Mouse (Mus musculus) myocyte (in vitro differentiated cells): ENCODE data around the gene Stac3. TPM values are rescaled to one million over a fixed set of nuclear protein-coding genes. Genes with fewer than 3 reads are reported as not detected.

Experiments used
- H3K27me3 ChIP-seq: one replicate; pipeline ENCODE4 v1.6.1; 2011; ENCODE audit not compliant: control insufficient read depth, insufficient read depth, insufficient read length
- H3K36me3 ChIP-seq: one replicate; pipeline ENCODE4 v1.6.1; 2011; ENCODE audit not compliant: control insufficient read depth, insufficient read depth
- H3K4me2 ChIP-seq: one replicate; pipeline ENCODE4 v1.6.1; 2011; ENCODE audit warnings: low read depth, control low read depth
- H3K4me3 ChIP-seq: one replicate; pipeline ENCODE4 v1.5.1; 2011; ENCODE audit warnings: mild to moderate bottlenecking, control low read depth, moderate library complexity
- H3K79me2 ChIP-seq: one replicate; pipeline ENCODE4 v1.6.1; 2011; ENCODE audit not compliant: control insufficient read depth, insufficient read depth
- H3ac ChIP-seq: one replicate; pipeline ENCODE4 v1.6.1; 2011; ENCODE audit not compliant: control insufficient read depth, insufficient read length
- CEBPB ChIP-seq: IDR thresholded peaks from 2 replicates; pipeline ENCODE4 v1.6.1; 2011; ENCODE audit warnings: mild to moderate bottlenecking, moderate library complexity; ENCODE audit not compliant: poor library complexity, insufficient read depth, severe bottlenecking
- E2F4 ChIP-seq: IDR thresholded peaks from one replicate; pipeline ENCODE4 v1.6.1; 2011; ENCODE audit warnings: mild to moderate bottlenecking, control low read depth, moderate library complexity; ENCODE audit not compliant: insufficient read depth
- MAX ChIP-seq: IDR thresholded peaks from one replicate; pipeline ENCODE4 v1.6.1; 2011; ENCODE audit warnings: low read depth, mild to moderate bottlenecking, control low read depth
- MYOD1 ChIP-seq, 3 experiments: IDR thresholded peaks; one replicate each; pipeline ENCODE4 v1.6.1; 2011; ENCODE audit warnings: control low read depth in 2 of 3, low read depth in 2 of 3, mild to moderate bottlenecking in 2 of 3, moderate library complexity in 1 of 3; ENCODE audit not compliant: insufficient read length in 2 of 3, control insufficient read depth in 1 of 3
- MYOG ChIP-seq, 3 experiments: IDR thresholded peaks; one replicate each; pipeline ENCODE4 v1.6.1; 2011; ENCODE audit warnings: control low read depth in 2 of 3, low read depth in 2 of 3, mild to moderate bottlenecking in 2 of 3; ENCODE audit not compliant: insufficient read length in 2 of 3, control insufficient read depth in 1 of 3, insufficient read depth in 1 of 3
- POLR2A ChIP-seq: IDR thresholded peaks from one replicate; pipeline ENCODE4 v1.6.1; 2011; ENCODE audit warnings: low read depth, mild to moderate bottlenecking, control low read depth, moderate library complexity; ENCODE audit not compliant: insufficient read length
- POLR2AphosphoS2 ChIP-seq: IDR thresholded peaks from one replicate; pipeline ENCODE4 v1.6.1; 2011; ENCODE audit warnings: low read depth, control low read depth; ENCODE audit not compliant: insufficient read length
- REST ChIP-seq: IDR thresholded peaks from one replicate; pipeline ENCODE4 v1.6.1; 2011; ENCODE audit warnings: mild to moderate bottlenecking, control low read depth, moderate library complexity; ENCODE audit not compliant: insufficient read depth, insufficient read length
- SRF ChIP-seq: IDR thresholded peaks from one replicate; pipeline ENCODE4 v1.6.1; 2011; ENCODE audit warnings: low read depth; ENCODE audit not compliant: control insufficient read depth, insufficient read length
- TCF12 ChIP-seq: IDR thresholded peaks from one replicate; pipeline ENCODE4 v1.6.1; 2011; ENCODE audit warnings: mild to moderate bottlenecking, control low read depth; ENCODE audit not compliant: poor library complexity, insufficient read depth, severe bottlenecking
- TCF3 ChIP-seq: IDR thresholded peaks from one replicate; pipeline ENCODE4 v1.6.1; 2011; ENCODE audit warnings: low read depth, control low read depth; ENCODE audit not compliant: insufficient read length
- USF1 ChIP-seq: IDR thresholded peaks from one replicate; pipeline ENCODE4 v1.6.1; 2011; ENCODE audit warnings: low read depth, mild to moderate bottlenecking, control low read depth, moderate library complexity
- polyA plus RNA-seq: library from polyadenylated mRNA; unstranded; fragments of >200 nt; fragmentation: generic; extraction: Trizol; gene quantifications from one replicate; pipeline ENCODE4 v1.2.1, GENCODE M21; 2012; ENCODE audit warnings: missing spikeins

Stac3 gene
- polyA plus RNA-seq: 125 TPM

GRCm38 (mm10) chr10:127500894-127501893 is at the start of gene Stac3:
TSS of gene Stac3 (plus strand) at chr10:127501686.
- Histone ChIP-seq H3K36me3 (peaks cover 6% of the 10 kb centered on the region), H3K79me2 (no peaks in the 10 kb centered on the region), H3K27me3 (no peaks in the 10 kb centered on the region), H3ac (no peak within 1 kb of the TSS), H3K4me2 (peak within 1 kb of the TSS; percentile 70), H3K4me3 (peak within 1 kb of the TSS; percentile 23)
- peak; percentile 60 for TF ChIP-seq POLR2A
- TF ChIP-seq MYOG (IDR thresholded peaks at IDR 0.05; ENCODE audit: control insufficient read depth in 1 of 3, insufficient read depth in 1 of 3, insufficient read length in 2 of 3, low read depth in 2 of 3): peak; percentile 78 to 96 (median 81)
- TF ChIP-seq TCF3: peak; percentile 94
- no peak for TF ChIP-seq SRF
- no peak for TF ChIP-seq MAX
- peak; percentile 83 for TF ChIP-seq TCF12
- peak; percentile 60 for TF ChIP-seq POLR2AphosphoS2
- TF ChIP-seq USF1: peak; percentile 62
- TF ChIP-seq REST: no peak
- peak; percentile 98 to 99 (median 98) for TF ChIP-seq MYOD1 (IDR thresholded peaks at IDR 0.05; ENCODE audit: control insufficient read depth in 1 of 3, insufficient read length in 2 of 3, low read depth in 2 of 3)

GRCm38 (mm10) chr10:127453701-127454100 is 47.8 kb upstream of the Stac3 start:
- H3K36me3 ChIP-seq: peaks cover 39% of the 10 kb centered on the region
- H3K27me3 ChIP-seq: no peaks in the 10 kb centered on the region
- no peak overlapping the region for H3K4me2 ChIP-seq
- H3K79me2 ChIP-seq: no peaks in the 10 kb centered on the region
- TF ChIP-seq TCF3 (no peak), USF1 (no peak), POLR2A (no peak), E2F4 (no peak), POLR2AphosphoS2 (no peak), TCF12 (no peak), CEBPB (no peak), MYOD1 (IDR thresholded peaks at IDR 0.05; ENCODE audit: control insufficient read depth in 1 of 3, insufficient read length in 2 of 3, low read depth in 2 of 3) (no peak), REST (no peak), MAX (no peak), SRF (no peak), MYOG (IDR thresholded peaks at IDR 0.05; ENCODE audit: control insufficient read depth in 1 of 3, insufficient read depth in 1 of 3, insufficient read length in 2 of 3, low read depth in 2 of 3) (no peak)
- no peak overlapping the region for H3ac ChIP-seq
- no peak overlapping the region for H3K4me3 ChIP-seq

DNA sequence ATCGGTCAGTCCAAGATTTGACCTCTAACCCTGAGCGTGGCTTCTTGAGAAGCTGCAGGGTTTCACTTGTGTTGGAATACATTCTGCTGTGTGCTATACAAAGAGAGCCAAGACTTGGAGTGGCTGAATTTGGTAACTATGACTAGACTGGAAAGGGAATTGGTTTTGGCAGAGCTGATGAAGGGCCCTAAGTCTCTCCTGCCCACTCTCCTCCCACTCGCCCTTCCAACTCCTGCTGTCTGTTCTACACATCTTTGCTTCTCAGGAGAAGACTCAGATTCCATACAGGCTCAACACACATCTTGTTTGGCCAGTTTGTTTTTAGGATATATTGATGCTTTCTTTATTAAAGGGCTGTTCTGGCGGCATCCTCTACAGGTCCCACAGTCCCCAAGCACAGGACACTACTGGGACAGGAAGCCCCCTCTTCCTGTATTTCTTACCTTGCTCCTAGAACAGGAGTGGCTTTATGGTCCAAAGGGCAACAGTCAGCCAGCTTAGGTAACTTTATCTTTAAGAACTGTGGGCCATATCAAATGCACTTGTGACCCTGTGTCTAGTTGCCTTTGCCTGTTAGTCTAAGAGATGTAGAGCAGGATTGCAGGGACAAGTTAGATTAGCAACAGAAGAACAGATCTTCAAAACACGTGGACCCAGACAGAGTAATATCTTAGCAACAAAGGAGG is 38.9 kb upstream of the Stac3 start:
- H3ac ChIP-seq: no peak overlapping the region
- H3K4me3 ChIP-seq: no peak overlapping the region
- H3K4me2 ChIP-seq: no peak overlapping the region
- H3K27me3 ChIP-seq: no peaks in the 10 kb centered on the region
- no peaks in the 10 kb centered on the region for H3K79me2 ChIP-seq
- peaks cover 63% of the 10 kb centered on the region for H3K36me3 ChIP-seq
- no peak for TF ChIP-seq TCF3
- no peak for TF ChIP-seq USF1
- TF ChIP-seq POLR2A: no peak
- TF ChIP-seq CEBPB: no peak
- TF ChIP-seq MYOD1 (IDR thresholded peaks at IDR 0.05; ENCODE audit: control insufficient read depth in 1 of 3, insufficient read length in 2 of 3, low read depth in 2 of 3): no peak
- TF ChIP-seq E2F4: no peak
- no peak for TF ChIP-seq MYOG (IDR thresholded peaks at IDR 0.05; ENCODE audit: control insufficient read depth in 1 of 3, insufficient read depth in 1 of 3, insufficient read length in 2 of 3, low read depth in 2 of 3)
- no peak for TF ChIP-seq SRF
- no peak for TF ChIP-seq REST
- no peak for TF ChIP-seq MAX
- no peak for TF ChIP-seq TCF12
- TF ChIP-seq POLR2AphosphoS2: no peak

DNA sequence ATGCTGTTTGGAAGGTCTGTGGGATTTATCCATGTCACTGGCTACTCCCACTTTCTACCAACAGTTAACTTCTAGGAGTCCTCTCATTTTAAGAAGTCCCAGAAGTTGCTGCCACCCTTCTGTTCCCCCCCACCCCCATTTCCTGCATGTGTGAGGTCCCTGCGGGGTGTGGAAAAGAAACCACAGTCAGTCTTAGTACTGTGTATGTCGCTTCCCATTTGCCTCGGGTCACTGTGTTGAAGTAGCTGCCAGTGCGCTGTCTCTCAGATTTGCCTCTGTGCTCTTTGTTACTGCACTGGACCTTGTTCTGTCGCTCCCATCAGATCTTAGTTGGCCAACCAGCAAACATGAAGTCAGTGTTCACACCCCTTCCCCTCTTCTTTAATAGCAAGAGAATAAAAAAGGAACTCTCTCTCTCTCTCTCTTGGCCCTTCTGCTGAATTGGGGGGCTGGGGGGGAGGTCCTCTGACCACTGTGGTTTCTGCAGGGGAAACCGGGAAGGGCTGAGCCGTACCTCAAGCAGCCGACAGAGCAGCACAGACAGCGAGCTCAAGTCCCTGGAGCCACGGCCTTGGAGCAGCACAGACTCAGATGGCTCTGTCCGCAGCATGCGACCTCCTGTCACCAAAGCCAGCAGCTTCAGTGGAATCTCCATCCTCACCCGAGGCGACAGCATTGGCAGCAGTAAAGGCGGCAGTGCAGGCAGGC is 30.1 kb upstream of the Stac3 start:
- H3ac ChIP-seq: no peak overlapping the region
- no peak overlapping the region for H3K4me3 ChIP-seq
- no peaks in the 10 kb centered on the region for H3K79me2 ChIP-seq
- no peaks in the 10 kb centered on the region for H3K27me3 ChIP-seq
- H3K36me3 ChIP-seq: peaks cover 7% of the 10 kb centered on the region
- no peak overlapping the region for H3K4me2 ChIP-seq
- TF ChIP-seq POLR2AphosphoS2 (no peak), E2F4 (no peak), REST (no peak), TCF12 (no peak), USF1 (no peak), POLR2A (no peak), MYOG (IDR thresholded peaks at IDR 0.05; ENCODE audit: control insufficient read depth in 1 of 3, insufficient read depth in 1 of 3, insufficient read length in 2 of 3, low read depth in 2 of 3) (no peak), MAX (no peak), CEBPB (no peak), TCF3 (no peak), MYOD1 (IDR thresholded peaks at IDR 0.05; ENCODE audit: control insufficient read depth in 1 of 3, insufficient read length in 2 of 3, low read depth in 2 of 3) (no peak)
